Mouse (Mus musculus) heart, postnatal 0 days (tissue): ENCODE data around the gene Nectin1. TPM values are rescaled to one million over a fixed set of nuclear protein-coding genes. Genes with fewer than 3 reads are reported as not detected.
A peak's percentile ranks its signal among the peaks of the same experiment; 100 is the strongest.

Experiments
- ATAC-seq: fragments of 200-750 bp; cut with Nextera tagmentation; 2 replicates; pipeline ENCODE4 v1.8.0; 2017; ENCODE audit warnings: low read depth, moderate number of reproducible peaks, moderate library complexity; ENCODE audit not compliant: insufficient read depth
- DNase-seq: peaks from one replicate; pipeline ENCODE4 v3.0.0-alpha.2; 2016; ENCODE audit warnings: low spot score
- H3K27ac ChIP-seq: fragments of 300-500 bp; sonication (generic); 2 replicates; pipeline ENCODE4 v1.5.1; 2014; ENCODE audit warnings: low read depth, mild to moderate bottlenecking
- H3K27me3 ChIP-seq: fragments of 300-500 bp; sonication (generic); 2 replicates; pipeline ENCODE4 v1.6.1; 2014; ENCODE audit warnings: low read length, mixed read lengths; ENCODE audit not compliant: control insufficient read depth, insufficient read depth
- H3K36me3 ChIP-seq: fragments of 300-500 bp; sonication (generic); replicated peaks from 2 replicates; pipeline ENCODE4 v1.6.1; 2014; ENCODE audit warnings: low read length, mixed read lengths; ENCODE audit not compliant: control insufficient read depth, insufficient read depth
- H3K4me1 ChIP-seq: fragments of 300-500 bp; sonication (generic); 2 replicates; pipeline ENCODE4 v1.6.1; 2014; ENCODE audit warnings: antibody characterized with exemption; ENCODE audit not compliant: control insufficient read depth, insufficient read depth
- H3K4me2 ChIP-seq: fragments of 300-500 bp; sonication (generic); 2 replicates; pipeline ENCODE4 v1.6.1; 2014; ENCODE audit warnings: low read depth, mild to moderate bottlenecking, low read length, moderate library complexity
- H3K4me3 ChIP-seq: fragments of 300-500 bp; sonication (generic); 2 replicates; pipeline ENCODE4 v1.5.1; 2014; ENCODE audit warnings: low read depth, low read length
- H3K9ac ChIP-seq: fragments of 300-500 bp; sonication (generic); replicated peaks from 2 replicates; pipeline ENCODE4 v1.6.1; 2014; ENCODE audit warnings: low read depth, low read length, mixed read lengths
- H3K9me3 ChIP-seq: fragments of 300-500 bp; sonication (generic); replicated peaks from 2 replicates; pipeline ENCODE4 v1.6.1; 2016; ENCODE audit warnings: low read length; ENCODE audit not compliant: control insufficient read depth
- CTCF ChIP-seq: IDR thresholded peaks from 2 replicates; pipeline ENCODE4 v1.5.1; 2016; ENCODE audit warnings: antibody characterized with exemption, control low read depth, low read depth
- EP300 ChIP-seq: IDR thresholded peaks from 2 replicates; pipeline ENCODE4 v1.6.1; 2016; ENCODE audit warnings: antibody characterized with exemption, low read depth
- WGBS: fragments of 180-500 bp; shearing (Covaris S2); extraction: QIAGEN DNeasy Blood & Tissue Kit; methylation state at CpG from one replicate; pipeline ENCODE4 v1.1.7; 2014; 5-methylcytosine and 5-hydroxymethylcytosine counted together
- polyA plus RNA-seq: library from polyadenylated mRNA; unstranded; fragments of >200 nt; fragmentation: Nextera tagmentation; extraction: Ambion mirVana; gene quantifications from 2 replicates; pipeline ENCODE4 v1.2.1, GENCODE M21; 2015
- total RNA-seq: library from RNA; depleted of rRNA; stranded (reverse); fragments of >200 nt; gene quantifications from 2 replicates; pipeline ENCODE4 v1.2.3, GENCODE M21; 2014; ENCODE audit warnings: low replicate concordance

Nectin1 gene
- total and polyA plus RNA-seq, 2 experiments from 2014 or later = 0.82 to 3.6 TPM

DNA sequence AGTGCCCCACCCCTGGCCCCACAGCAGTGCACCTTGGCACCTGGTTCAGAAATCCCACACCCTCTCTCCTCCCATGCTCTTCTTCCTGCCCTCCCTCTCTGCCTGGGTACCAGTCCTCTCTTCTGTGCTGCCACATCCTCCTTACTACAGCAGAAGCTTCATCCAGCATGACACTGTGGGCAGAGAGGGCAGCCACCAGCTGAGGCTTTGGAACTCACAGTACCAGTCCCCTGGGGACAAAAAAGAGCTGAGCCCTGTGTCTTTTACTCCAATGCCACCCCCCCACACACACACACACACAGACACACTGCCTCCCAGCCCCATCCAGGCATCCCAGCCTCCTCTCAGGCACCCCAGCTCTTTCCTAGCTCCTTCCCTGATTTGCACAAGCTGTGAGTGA lies 42.0 kb upstream of the Nectin1 start:
- H3K9ac ChIP-seq = no peak overlapping the region
- TF ChIP-seq CTCF (no peak), EP300 (no peak)
- DNase-seq (no peak), ATAC-seq (no peak)
- H3K9me3 ChIP-seq = no peaks in the 10 kb centered on the region
- no peaks in the 10 kb centered on the region for H3K4me1 ChIP-seq
- no peaks in the 10 kb centered on the region for H3K36me3 ChIP-seq
- no peak overlapping the region for H3K4me2 ChIP-seq
- H3K4me3 ChIP-seq = no peak overlapping the region
- no peaks in the 10 kb centered on the region for H3K27me3 ChIP-seq
- H3K27ac ChIP-seq = no peak overlapping the region

DNA sequence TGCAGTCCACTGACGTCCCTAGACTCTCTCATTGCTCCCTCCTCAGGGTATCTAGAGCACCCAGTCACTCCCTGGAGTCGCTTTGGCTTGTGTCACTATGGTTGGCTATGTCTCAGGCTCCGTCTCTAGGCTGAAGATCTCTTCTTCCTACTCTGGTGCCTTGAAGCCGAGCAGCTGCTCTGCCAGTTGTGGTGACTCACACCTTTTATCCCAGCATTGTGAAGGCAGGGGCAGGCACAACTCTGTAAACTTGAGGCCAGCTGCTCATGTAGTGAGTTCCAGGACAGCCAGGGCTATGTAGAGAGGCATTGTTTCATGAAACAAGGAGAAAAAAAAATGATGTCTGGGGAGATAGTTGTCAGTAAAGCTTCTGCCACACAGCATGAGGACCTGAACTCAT lies 36.2 kb upstream of the Nectin1 start:
- Histone ChIP-seq H3K36me3 (no peaks in the 10 kb centered on the region), H3K27me3 (no peaks in the 10 kb centered on the region), H3K27ac (no peak overlapping the region), H3K9me3 (no peaks in the 10 kb centered on the region), H3K4me2 (no peak overlapping the region), H3K9ac (no peak overlapping the region), H3K4me1 (no peaks in the 10 kb centered on the region), H3K4me3 (no peak overlapping the region)
- DNase-seq = no peak
- 53% methylated on average over 4 of the region's 4 CpGs for WGBS
- TF ChIP-seq EP300 = no peak
- TF ChIP-seq CTCF = no peak
- ATAC-seq = no peak

DNA sequence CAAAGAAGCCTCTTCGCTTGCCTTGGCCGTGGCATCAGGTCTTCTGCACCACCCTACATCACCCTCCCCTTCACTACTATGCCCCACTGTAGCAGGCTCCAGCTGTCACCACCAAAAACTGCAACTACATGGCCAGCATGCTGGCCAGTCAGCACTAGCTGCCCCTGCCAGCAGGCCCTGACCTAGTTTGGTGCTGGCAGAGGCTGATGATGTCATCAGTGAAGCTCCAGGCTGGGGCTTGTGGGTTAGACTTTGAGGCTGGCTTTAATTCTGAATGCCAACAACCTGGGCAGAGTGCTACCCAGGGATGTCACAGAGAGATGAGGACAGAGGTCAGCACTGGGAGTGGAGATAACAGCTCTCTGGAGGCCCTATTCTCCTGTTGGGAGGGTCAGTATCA lies 35.1 kb upstream of the Nectin1 start:
- DNase-seq (no peak), ATAC-seq (no peak)
- H3K27ac ChIP-seq = no peak overlapping the region
- H3K4me1 ChIP-seq = no peaks in the 10 kb centered on the region
- no peak overlapping the region for H3K9ac ChIP-seq
- H3K36me3 ChIP-seq = no peaks in the 10 kb centered on the region
- TF ChIP-seq CTCF (no peak), EP300 (no peak)
- H3K4me3 ChIP-seq = no peak overlapping the region
- H3K27me3 ChIP-seq = no peaks in the 10 kb centered on the region
- WGBS = 81% methylated on average over 2 of the region's 2 CpGs
- H3K4me2 ChIP-seq = no peak overlapping the region
- H3K9me3 ChIP-seq = no peaks in the 10 kb centered on the region

DNA sequence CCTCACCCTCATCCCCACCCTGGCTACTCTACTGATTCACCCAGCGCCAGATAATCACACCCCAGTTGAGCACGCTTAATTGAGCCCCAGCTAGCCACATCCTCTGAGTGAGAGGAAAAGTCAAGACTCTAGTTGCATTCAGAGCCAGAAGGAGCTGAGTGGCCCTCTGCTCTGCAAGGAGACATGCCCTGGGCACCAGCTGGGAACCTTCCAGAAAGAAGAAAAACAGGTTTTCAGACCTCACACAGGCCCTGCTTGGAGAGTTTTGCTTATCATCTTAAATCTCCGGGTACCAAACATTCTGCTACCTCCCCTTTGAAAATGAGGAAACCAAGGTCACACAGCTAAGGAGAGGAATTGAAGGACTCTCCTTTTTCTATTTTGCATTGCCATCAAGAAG lies 30.4 kb upstream of the Nectin1 start:
- no peak for ATAC-seq
- no peaks in the 10 kb centered on the region for H3K9me3 ChIP-seq
- no peak overlapping the region for H3K9ac ChIP-seq
- H3K4me1 ChIP-seq = no peaks in the 10 kb centered on the region
- no peak for DNase-seq
- H3K27me3 ChIP-seq = 0 out of 2 replicates have a peak, but pooled peaks cover 7% of the 10 kb centered on the region
- no peak overlapping the region for H3K27ac ChIP-seq
- no peak overlapping the region for H3K4me2 ChIP-seq
- H3K36me3 ChIP-seq = no peaks in the 10 kb centered on the region
- WGBS = 69% methylated on average over 3 of the region's 3 CpGs
- TF ChIP-seq EP300 (no peak), CTCF (no peak)
- no peak overlapping the region for H3K4me3 ChIP-seq

DNA sequence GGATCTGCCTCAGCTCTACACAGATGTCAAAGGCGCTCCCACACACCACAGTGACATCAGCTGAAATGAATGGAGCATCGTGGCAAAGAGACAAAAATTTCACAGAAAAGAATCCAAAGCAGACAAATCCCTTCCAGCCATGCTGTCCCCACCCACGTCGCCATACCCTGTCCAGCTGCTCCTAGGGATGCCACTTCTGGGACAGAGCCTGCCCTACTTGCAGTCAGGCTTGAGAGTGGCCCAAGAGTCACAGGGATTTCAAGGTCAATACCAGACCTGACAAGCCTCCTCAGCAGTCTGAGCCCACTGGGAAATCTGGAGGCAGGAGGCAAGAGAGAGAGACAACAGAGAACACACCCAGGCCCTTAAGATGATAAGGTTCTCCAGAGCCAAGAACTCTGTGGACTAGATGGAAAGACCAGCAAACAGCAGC lies 24.4 kb upstream of the Nectin1 start:
- Histone ChIP-seq H3K4me3 (no peak overlapping the region), H3K4me2 (no peak overlapping the region), H3K36me3 (no peaks in the 10 kb centered on the region), H3K9ac (no peak overlapping the region), H3K27ac (peak overlapping the region; percentile 46; the same call in 1 of the 2 replicates), H3K9me3 (no peaks in the 10 kb centered on the region), H3K27me3 (0 out of 2 replicates have a peak, but pooled peaks cover 7% of the 10 kb centered on the region), H3K4me1 (no peaks in the 10 kb centered on the region)
- no peak for TF ChIP-seq CTCF
- DNase-seq (peak; percentile 41), ATAC-seq (peak; percentile 58)
- WGBS = 55% methylated on average over 4 of the region's 4 CpGs

DNA sequence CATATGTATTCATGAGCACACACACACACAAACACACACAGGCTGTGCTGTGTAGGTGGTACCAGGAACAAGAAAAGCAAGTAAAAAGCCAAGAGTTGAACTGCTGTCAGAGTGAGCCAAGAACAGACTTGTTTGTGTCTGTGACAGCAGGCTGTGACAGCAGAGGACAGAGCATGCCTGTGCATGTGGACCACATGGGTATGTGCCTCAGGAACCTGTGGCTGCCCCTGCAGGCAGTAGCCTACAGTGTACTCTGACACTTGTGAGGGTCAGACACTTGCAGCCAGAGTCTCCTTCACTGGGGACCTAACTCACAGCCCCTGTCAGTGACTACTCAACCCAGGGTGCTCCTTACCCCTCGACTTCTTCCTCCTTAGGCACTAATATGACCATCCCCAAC lies 23.7 kb upstream of the Nectin1 start:
- Histone ChIP-seq H3K27me3 (0 out of 2 replicates have a peak, but pooled peaks cover 7% of the 10 kb centered on the region), H3K9me3 (no peaks in the 10 kb centered on the region), H3K36me3 (no peaks in the 10 kb centered on the region), H3K4me1 (no peaks in the 10 kb centered on the region), H3K4me3 (no peak overlapping the region), H3K9ac (no peak overlapping the region), H3K27ac (peak overlapping the region; percentile 20; the same call in 1 of the 2 replicates), H3K4me2 (no peak overlapping the region)
- TF ChIP-seq EP300 (no peak), CTCF (no peak)
- 57% methylated on average over 1 of the region's 1 CpGs for WGBS
- ATAC-seq (peak; percentile 36), DNase-seq (peak; percentile 20)
